Mouse (Mus musculus): ENCODE measurements at regions not wholly inside any gene's neighbourhood (a gene's known extent, or its start where the extent isn't known, plus 50 kb on each side); places are given as distances from the start of the nearest gene placed in this dataset.

- no peak for TF ChIP-seq EP300 (IDR thresholded peaks at IDR 0.05; ENCODE audit: low read depth)
- no peak for TF ChIP-seq CTCF (IDR thresholded peaks at IDR 0.05; ENCODE audit: low read depth)
These were observed 82.8 kb downstream of the Sox4 start for GRCm38 (mm10) chr13:28870681-28871080.
